Mouse (Mus musculus) megakaryocyte-erythroid progenitor cell, adult 5 weeks (primary cell): ENCODE data around the gene Bmp2. TPM values are rescaled to one million over a fixed set of nuclear protein-coding genes. Genes with fewer than 3 reads are reported as not detected.

Source experiments
- polyA plus RNA-seq: library from polyadenylated mRNA; stranded (reverse); fragments of >175 nt; gene quantifications from 2 replicates; pipeline ENCODE4 v1.2.3, GENCODE M21; 2012

Gene Bmp2
- 0.82 and 1.0 TPM in 2 replicates for polyA plus RNA-seq

DNA sequence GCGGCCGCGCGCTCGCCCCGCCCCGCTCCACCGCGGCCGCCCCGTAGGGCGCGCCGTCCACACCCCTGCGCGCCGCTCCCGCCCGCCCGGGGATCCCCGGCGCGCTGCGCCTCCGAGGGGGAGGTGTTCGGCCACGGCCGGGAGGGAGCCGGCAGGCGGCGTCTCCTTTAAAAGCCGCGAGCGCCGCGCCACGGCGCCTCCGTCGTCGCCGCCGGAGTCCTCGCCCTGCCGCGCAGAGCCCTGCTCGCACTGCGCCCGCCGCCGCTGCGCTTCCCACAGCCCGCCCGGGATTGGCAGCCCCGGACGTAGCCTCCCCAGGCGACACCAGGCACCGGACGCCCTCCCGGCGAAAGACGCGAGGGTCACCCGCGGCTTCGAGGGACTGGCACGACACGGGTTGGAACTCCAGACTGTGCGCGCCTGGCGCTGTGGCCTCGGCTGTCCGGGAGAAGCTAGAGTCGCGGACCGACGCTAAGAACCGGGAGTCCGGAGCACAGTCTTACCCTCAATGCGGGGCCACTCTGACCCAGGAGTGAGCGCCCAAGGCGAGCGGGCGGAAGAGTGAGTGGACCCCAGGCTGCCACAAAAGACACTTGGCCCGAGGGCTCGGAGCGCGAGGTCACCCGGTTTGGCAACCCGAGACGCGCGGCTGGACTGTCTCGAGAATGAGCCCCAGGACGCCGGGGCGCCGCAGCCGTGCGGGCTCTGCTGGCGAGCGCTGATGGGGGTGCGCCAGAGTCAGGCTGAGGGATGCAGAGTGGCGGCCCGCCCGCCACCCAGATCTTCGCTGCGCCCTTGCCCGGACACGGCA lies at the start of gene Bmp2:
Bmp2 (plus strand) TSS at position 129 of the 811 bp plus-strand sequence.

